Mouse (Mus musculus) CH12.LX (cell line): ENCODE measurements around the gene Cdca3. TPM values are rescaled to one million over a fixed set of nuclear protein-coding genes. Genes with fewer than 3 reads are reported as not detected.

ENCODE experiments used
- DNase-seq: peaks from one replicate; pipeline ENCODE4 v3.0.0-alpha.2; 2013; ENCODE audit errors: extremely low read depth
- H3K27ac ChIP-seq: 2 replicates; pipeline ENCODE4 v1.5.1; 2012; ENCODE audit warnings: low read depth, mild to moderate bottlenecking, control low read depth, moderate library complexity; ENCODE audit not compliant: insufficient read depth
- H3K27me3 ChIP-seq: replicated peaks from 2 replicates; pipeline ENCODE3; 2012; ENCODE audit warnings: inconsistent platforms
- H3K36me3 ChIP-seq, 2 experiments: replicated peaks in 1 of 2; 2 replicates each; pipeline versions ENCODE3 to v1.6.1; 2012; ENCODE audit warnings: inconsistent platforms in 1 of 2, low read length in 1 of 2, mild to moderate bottlenecking in 1 of 2, mixed read lengths in 1 of 2, moderate library complexity in 1 of 2; ENCODE audit not compliant: control insufficient read depth in 1 of 2, insufficient read depth in 1 of 2
- H3K4me1 ChIP-seq, 2 experiments: 2 replicates each; pipeline ENCODE4 v1.6.1; 2012; ENCODE audit warnings: inconsistent platforms in 1 of 2, moderate library complexity in 1 of 2; ENCODE audit not compliant: insufficient read depth in 2 of 2, control insufficient read depth in 1 of 2
- H3K4me2 ChIP-seq: 2 replicates; pipeline ENCODE4 v1.6.1; 2012; ENCODE audit warnings: low read depth, mild to moderate bottlenecking, control low read depth; ENCODE audit not compliant: poor library complexity, insufficient read depth, severe bottlenecking
- H3K4me3 ChIP-seq, 3 experiments: fragments of 150-350 bp in 1 of 3; sonication (generic) in 1 of 3; replicated peaks in 1 of 3; 2 replicates each; pipeline versions ENCODE3 to v1.5.1; 2011 to 2012; ENCODE audit warnings: low read depth in 2 of 3, low read length in 2 of 3, mild to moderate bottlenecking in 2 of 3, moderate library complexity in 2 of 3, control low read depth in 1 of 3, improper control_type of control experiment in 1 of 3, inconsistent platforms in 1 of 3, mixed read lengths in 1 of 3; ENCODE audit not compliant: poor library complexity in 1 of 3
- H3K79me2 ChIP-seq: replicated peaks from 2 replicates; pipeline ENCODE4 v1.6.1; 2012; ENCODE audit warnings: mild to moderate bottlenecking, moderate library complexity; ENCODE audit not compliant: control insufficient read depth, poor library complexity, insufficient read depth, severe bottlenecking; ENCODE audit errors: extremely low read depth
- H3K9ac ChIP-seq: 2 replicates; pipeline ENCODE4 v1.6.1; 2012; ENCODE audit warnings: low read depth, mild to moderate bottlenecking, control low read depth, moderate library complexity; ENCODE audit not compliant: insufficient read depth
- H3K9me3 ChIP-seq: replicated peaks from 2 replicates; pipeline ENCODE3; 2012; ENCODE audit warnings: low read length, inconsistent platforms, mixed read lengths
- BHLHE40 ChIP-seq: IDR thresholded peaks from 2 replicates; pipeline ENCODE4 v1.6.1; 2011; ENCODE audit warnings: mild to moderate bottlenecking, low read depth, low read length, improper control_type of control experiment
- CHD2 ChIP-seq: IDR thresholded peaks from 2 replicates; pipeline ENCODE4 v1.6.1; 2011; ENCODE audit warnings: low read length, improper control_type of control experiment
- CTCF ChIP-seq, 2 experiments: IDR thresholded peaks in 1 of 2; conservative IDR thresholded peaks in 1 of 2; 2 replicates each; pipeline ENCODE4 v1.5.1; 2011 to 2012; ENCODE audit warnings: low read depth in 2 of 2, low read length in 2 of 2, improper control_type of control experiment in 1 of 2, inconsistent platforms in 1 of 2, mild to moderate bottlenecking in 1 of 2, moderate library complexity in 1 of 2
- EP300 ChIP-seq: IDR thresholded peaks from 2 replicates; pipeline ENCODE4 v1.6.1; 2011; ENCODE audit warnings: low read length, improper control_type of control experiment
- ETS1 ChIP-seq: conservative IDR thresholded peaks from 2 replicates; pipeline ENCODE4 v1.6.1; 2012; ENCODE audit warnings: low read depth, mild to moderate bottlenecking, inconsistent platforms, low read length, improper control_type of control experiment, moderate library complexity
- JUN ChIP-seq: IDR thresholded peaks from 2 replicates; pipeline ENCODE4 v1.6.1; 2011; ENCODE audit warnings: low read depth, mild to moderate bottlenecking, low read length, improper control_type of control experiment, moderate library complexity; ENCODE audit not compliant: insufficient read depth
- KAT2A ChIP-seq: IDR thresholded peaks from 2 replicates; pipeline ENCODE4 v1.6.1; 2012; ENCODE audit warnings: low read length, improper control_type of control experiment, inconsistent platforms; ENCODE audit not compliant: insufficient replicate concordance
- MEF2A ChIP-seq: IDR thresholded peaks from 2 replicates; pipeline ENCODE4 v1.6.1; 2014; ENCODE audit warnings: low read depth, mild to moderate bottlenecking, inconsistent platforms, low read length, improper control_type of control experiment, borderline replicate concordance
- NRF1 ChIP-seq: IDR thresholded peaks from 2 replicates; pipeline ENCODE4 v1.6.1; 2014; ENCODE audit warnings: low read depth, mild to moderate bottlenecking, inconsistent platforms, low read length, improper control_type of control experiment, moderate library complexity
- PAX5 ChIP-seq: IDR thresholded peaks from 2 replicates; pipeline ENCODE4 v1.6.1; 2012; ENCODE audit warnings: low read length, inconsistent platforms, mixed read lengths
- POLR2AphosphoS2 ChIP-seq: IDR thresholded peaks from 2 replicates; pipeline ENCODE4 v1.6.1; 2011; ENCODE audit warnings: low read depth, low read length, improper control_type of control experiment
- RAD21 ChIP-seq: IDR thresholded peaks from 2 replicates; pipeline ENCODE4 v1.6.1; 2011; ENCODE audit warnings: low read depth, mild to moderate bottlenecking, low read length, improper control_type of control experiment, moderate library complexity
- RCOR1 ChIP-seq: conservative IDR thresholded peaks from 2 replicates; pipeline ENCODE4 v1.6.1; 2012; ENCODE audit warnings: low read depth, mild to moderate bottlenecking, inconsistent platforms, low read length, improper control_type of control experiment
- TBP ChIP-seq: conservative IDR thresholded peaks from 2 replicates; pipeline ENCODE4 v1.6.1; 2011; ENCODE audit warnings: low read depth, low read length, improper control_type of control experiment
- TCF12 ChIP-seq: IDR thresholded peaks from 2 replicates; pipeline ENCODE4 v1.6.1; 2014; ENCODE audit warnings: low read depth, mild to moderate bottlenecking, inconsistent platforms, low read length, improper control_type of control experiment
- ZC3H11A ChIP-seq: IDR thresholded peaks from 2 replicates; pipeline ENCODE4 v1.6.1; 2012; ENCODE audit warnings: low read depth, mild to moderate bottlenecking, inconsistent platforms, low read length, improper control_type of control experiment
- ZKSCAN1 ChIP-seq: IDR thresholded peaks from 2 replicates; pipeline ENCODE4 v1.6.1; 2012; ENCODE audit warnings: low read depth, inconsistent platforms, low read length, improper control_type of control experiment, borderline replicate concordance
- ZMIZ1 ChIP-seq: IDR thresholded peaks from 2 replicates; pipeline ENCODE4 v1.6.1; 2012; ENCODE audit warnings: low read depth, mild to moderate bottlenecking, inconsistent platforms, low read length, improper control_type of control experiment
- dilution Hi-C: fragments of 300-500 bp; cut with MboI; formaldehyde crosslinking; loops from 2 replicates; pipeline ENCODE4 v1.14.3; 2020; ENCODE audit warnings: low sequenced_read_pairs; ENCODE audit not compliant: extremely low pct_unique_long_range_greater_than_20kb, extremely low pct_ligation_motif_present
- in situ Hi-C: fragments of 300-500 bp; cut with MboI; formaldehyde crosslinking; loops from 3 replicates; pipeline ENCODE4 v1.14.3; 2019; ENCODE audit warnings: low sequenced_read_pairs, low pct_ligation_motif_present, low pct_unique_long_range_greater_than_20kb, mixed read lengths
- polyA plus RNA-seq: library from polyadenylated mRNA; unstranded; fragments of >175 nt; gene quantifications from 2 replicates; pipeline ENCODE4 v1.2.1, GENCODE M21; 2012; ENCODE audit warnings: low read depth; ENCODE audit not compliant: insufficient read length
- total RNA-seq, 2 experiments: library from RNA; depleted of rRNA; stranded (reverse); fragments of 300-350 nt in 1 of 2; fragments of >200 nt in 1 of 2; gene quantifications; 2 replicates each; pipeline ENCODE4 v1.2.3; 2012 to 2014

Gene Cdca3
- total and polyA plus RNA-seq, 3 experiments: 117 to 229 (median 224) TPM

DNA sequence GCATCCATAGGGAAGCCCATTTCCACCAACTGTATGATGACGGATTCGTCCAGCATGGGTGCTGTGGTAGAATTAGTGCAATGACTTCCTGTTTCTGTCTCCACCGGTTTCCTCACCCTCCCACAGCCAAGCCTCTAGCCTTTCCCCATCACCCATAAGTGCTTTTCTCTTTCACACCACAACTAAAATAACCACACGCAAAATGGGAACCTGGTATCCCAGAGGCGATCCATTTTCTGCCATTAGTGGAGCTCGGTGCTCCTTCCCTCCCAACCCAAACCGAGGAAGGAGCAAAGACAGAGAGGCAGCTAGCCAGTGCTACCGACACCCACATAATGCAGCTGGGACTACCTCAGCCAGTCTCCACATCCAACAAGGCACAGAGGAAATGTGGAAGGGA, 11.4 kb upstream of the Cdca3 start:
- Histone ChIP-seq H3K36me3 (peaks cover 76 to 86% of the 10 kb centered on the region in 2 experiments), H3K27ac (no peak overlapping the region), H3K27me3 (no peaks in the 10 kb centered on the region), H3K79me2 (peaks cover 10% of the 10 kb centered on the region), H3K9ac (no peak overlapping the region), H3K9me3 (no peaks in the 10 kb centered on the region), H3K4me2 (no peak overlapping the region), H3K4me3 (no peak overlapping the region), H3K4me1 (peaks cover 5 to 8% of the 10 kb centered on the region in 2 experiments)
- dilution Hi-C loops (no loop called here), in situ Hi-C loops (no loop called here)
- DNase-seq: no peak
- TF ChIP-seq KAT2A (no peak), MEF2A (no peak), EP300 (no peak), ZKSCAN1 (no peak), CTCF (conservative IDR thresholded peaks at IDR 0.05 in 1 of 2, IDR thresholded peaks at IDR 0.05 in 1 of 2; ENCODE audit: low read depth in 2 of 2, low read length in 2 of 2) (no peak), TCF12 (no peak), NRF1 (no peak)

GRCm38 (mm10) chr6:124820891-124821290, 8.5 kb upstream of the Cdca3 start:
- in situ Hi-C loops: no loop called here
- no peak overlapping the region for H3K9ac ChIP-seq
- H3K4me2 ChIP-seq: no peak overlapping the region
- no peaks in the 10 kb centered on the region for H3K79me2 ChIP-seq
- no peak overlapping the region for H3K4me3 ChIP-seq
- dilution Hi-C loops: no loop called here
- no peak overlapping the region for H3K27ac ChIP-seq
- H3K9me3 ChIP-seq: no peaks in the 10 kb centered on the region
- H3K4me1 ChIP-seq: no peaks in the 10 kb centered on the region
- peaks cover 95 to 100% of the 10 kb centered on the region in 2 experiments for H3K36me3 ChIP-seq
- TF ChIP-seq RCOR1 (no peak), BHLHE40 (no peak), PAX5 (no peak), TCF12 (no peak), ZC3H11A (no peak), MEF2A (no peak), NRF1 (no peak), CHD2 (no peak), POLR2AphosphoS2 (no peak), RAD21 (no peak), ETS1 (no peak), JUN (no peak), KAT2A (no peak), TBP (no peak), ZMIZ1 (no peak)
- DNase-seq: no peak
- H3K27me3 ChIP-seq: no peaks in the 10 kb centered on the region
